Mouse (Mus musculus) gastrocnemius, postnatal 25 days (tissue): ENCODE data around the gene Gm43638. TPM values are rescaled to one million over a fixed set of nuclear protein-coding genes. Genes with fewer than 3 reads are reported as not detected.
"Not testable (repeated sequence)": the region's sequence is repeated elsewhere in the genome, so short reads cannot be mapped to it uniquely, and the experiment has no call there.

ENCODE experiments used
- DNase-seq: peaks from one replicate; pipeline ENCODE4 v3.0.0; 2022
- long read RNA-seq, 2 experiments: library from polyadenylated mRNA; stranded (forward); transcript quantifications; one replicate each; pipeline ENCODE4 v2.0.0; 2021
- total RNA-seq, 2 experiments: library from RNA; stranded (reverse); gene quantifications; 1 replicate in 1 of 2; 2 replicates in 1 of 2; pipeline ENCODE4 v1.2.3; 2021

Gm43638 gene
- total RNA-seq: not detected
- long read RNA-seq, experiment 1: 0 reads
- long read RNA-seq, experiment 2: 0 reads

DNA sequence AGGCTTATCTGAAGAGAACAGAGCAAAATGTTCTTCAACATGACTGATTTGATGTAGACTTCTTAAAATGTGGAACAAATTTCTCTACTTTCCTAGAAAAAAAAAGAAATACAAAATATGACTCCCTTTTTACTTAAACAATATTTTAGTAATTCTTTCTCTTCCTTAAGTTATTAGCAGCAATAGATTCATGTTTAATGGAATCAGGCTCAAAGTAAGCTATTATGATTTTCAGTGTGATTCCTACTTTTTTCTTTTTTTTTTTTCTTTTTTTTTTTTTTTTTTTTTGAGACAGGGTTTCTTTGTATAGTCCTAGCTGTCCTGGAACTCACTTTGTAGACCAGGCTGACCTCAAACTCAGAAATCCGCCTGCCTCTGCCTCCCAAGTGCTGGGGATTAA is at the start of gene Gm43638:
Gene Gm43638 (minus strand): TSS at position 101 of the 400 bp plus-strand sequence.
- DNase-seq: not testable (repeated sequence)

DNA sequence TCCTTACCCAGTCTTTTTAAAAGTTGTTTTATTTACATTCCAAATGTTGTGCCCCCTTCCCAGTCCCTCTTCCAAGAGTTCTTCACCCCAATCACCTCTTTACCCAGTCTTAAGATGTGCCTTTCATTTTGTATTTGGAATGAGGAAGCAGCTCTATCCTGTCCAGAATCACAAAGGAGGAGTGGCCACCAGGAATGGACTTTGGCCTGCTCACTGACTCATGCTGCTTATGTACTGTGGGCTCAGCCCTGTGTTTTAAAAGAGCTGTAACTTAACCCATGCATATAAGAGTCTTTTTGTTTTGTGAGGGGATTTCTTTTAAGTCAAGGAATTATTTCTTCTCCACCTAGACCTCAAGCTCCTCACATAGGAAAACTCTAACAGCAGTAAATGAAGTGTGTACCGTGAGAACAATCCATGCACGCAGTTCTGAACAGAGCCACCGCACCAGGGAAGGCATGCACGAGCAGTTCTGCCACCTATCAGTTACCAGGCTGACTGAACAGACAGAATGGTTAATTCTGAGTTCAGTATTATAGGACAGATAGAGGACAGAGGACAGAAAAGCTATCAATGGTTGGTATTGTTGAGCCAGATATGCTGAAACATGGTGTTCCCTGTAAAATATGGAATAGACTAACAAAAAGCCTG is 49.5 kb upstream of the Gm43638 start:
- no peak for DNase-seq

- DNase-seq: no peak
Observed at GRCm38 (mm10) chr5:87532288-87532687, 45.7 kb upstream of the Gm43638 start.

DNA sequence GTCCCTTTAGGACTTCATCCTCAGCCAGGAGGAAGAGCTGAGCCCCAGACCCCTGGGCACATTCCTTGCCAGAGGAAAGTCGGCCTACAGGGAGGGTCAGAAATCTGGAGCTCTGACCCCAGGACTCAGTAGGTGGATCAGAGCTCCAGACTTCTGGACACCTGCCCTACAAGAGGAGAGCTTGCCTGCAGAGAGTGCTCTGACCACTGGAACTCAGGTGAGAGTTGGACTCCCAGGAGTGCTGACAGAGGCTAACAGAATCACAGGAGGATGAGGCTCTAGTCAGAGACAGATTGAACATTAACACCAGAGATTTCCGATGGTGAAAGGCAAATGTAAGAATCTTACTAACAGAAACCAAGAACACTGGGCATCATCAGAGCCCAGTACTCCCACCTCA is 37.0 kb upstream of the Gm43638 start:
- DNase-seq: not testable (repeated sequence)

- DNase-seq: no peak
Observed at GRCm38 (mm10) chr5:87505776-87506458, 19.3 kb upstream of the Gm43638 start.

DNA sequence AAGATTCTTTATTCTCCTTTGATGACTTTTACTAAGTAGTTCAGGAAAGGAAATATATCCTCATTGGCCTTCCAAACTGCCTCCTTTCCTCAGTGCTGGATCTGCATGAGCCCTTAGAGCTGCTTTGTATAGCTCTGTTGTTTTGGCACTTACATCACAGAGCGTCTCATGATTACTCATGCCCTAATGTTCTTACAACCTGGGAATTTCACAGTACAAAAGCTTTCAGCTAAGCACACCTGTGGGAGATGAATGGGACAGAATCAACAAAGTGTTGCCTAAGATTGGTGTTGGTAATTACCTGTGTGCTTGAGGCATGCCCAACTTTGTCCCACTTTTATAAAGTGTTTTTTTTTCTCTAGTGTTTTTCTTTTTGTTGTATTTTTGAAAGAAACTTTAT is 16.1 kb upstream of the Gm43638 start:
- DNase-seq: no peak

- DNase-seq: no peak
Observed at GRCm38 (mm10) chr5:87499341-87499740, 12.7 kb upstream of the Gm43638 start.

DNA sequence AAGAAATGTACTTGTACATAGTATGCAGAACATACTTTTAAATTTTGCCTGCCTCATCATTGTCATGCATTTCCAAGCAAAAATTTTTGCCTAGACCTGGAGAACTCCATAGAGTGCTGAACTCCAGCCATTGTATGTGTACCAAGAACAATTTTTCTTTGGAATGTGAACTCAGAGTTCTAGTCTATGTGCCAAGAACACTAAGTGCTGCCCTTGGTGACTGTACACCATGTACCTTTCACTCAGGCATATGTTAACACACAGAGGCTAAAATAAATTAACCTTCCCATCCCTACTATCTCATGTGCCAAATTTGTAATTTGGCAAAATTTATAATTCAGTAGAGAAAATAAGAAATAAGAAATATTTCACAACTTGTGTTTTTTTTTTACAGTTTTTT is 12.3 kb upstream of the Gm43638 start:
- DNase-seq: no peak

DNA sequence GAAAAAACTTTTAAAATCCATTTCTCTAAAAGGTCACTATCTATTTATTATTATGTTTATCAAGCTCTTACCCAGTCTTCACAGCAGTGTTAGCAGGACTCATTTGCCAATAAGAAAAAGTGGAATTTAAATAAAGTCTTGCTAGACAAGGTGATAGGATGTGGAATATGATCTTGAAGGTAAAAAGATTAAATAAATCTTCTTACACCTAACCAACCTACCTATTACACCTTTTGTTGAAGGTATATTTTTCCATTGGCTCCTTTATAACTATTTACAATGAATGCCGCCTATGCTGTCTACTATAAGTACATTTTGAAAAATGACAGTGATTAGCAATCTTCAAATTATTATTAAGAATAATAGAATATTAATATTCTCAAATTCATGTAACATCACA is 4.2 kb upstream of the Gm43638 start, which contains the start of gene Ugt2a1:
Gene Ugt2a1 (minus strand): TSS at position 101 of the 400 bp plus-strand sequence.
- DNase-seq: no peak

DNA sequence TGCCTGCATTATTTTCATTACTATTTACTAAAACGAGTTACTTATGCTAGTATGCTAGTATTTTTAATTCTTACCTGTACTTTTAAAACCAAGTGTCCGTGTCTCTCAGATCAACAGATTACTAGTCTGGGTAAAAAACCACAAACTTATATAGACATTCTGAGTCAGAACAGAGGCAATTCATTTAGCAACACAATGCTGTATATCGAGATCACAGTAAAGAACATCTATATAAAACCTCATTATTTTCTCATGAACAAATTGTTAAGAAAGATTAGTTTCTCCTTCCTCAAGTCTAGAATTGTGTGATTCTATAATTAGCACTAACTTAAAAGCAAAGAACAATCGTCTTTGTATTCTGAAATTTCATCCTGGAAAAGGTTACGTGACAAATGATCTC is 4.4 kb downstream of the Gm43638 start, which contains the start of gene Ugt2a2:
Gene Ugt2a2 (minus strand): TSS at position 101 of the 400 bp plus-strand sequence.
- no peak for DNase-seq

- no peak for DNase-seq
Observed at GRCm38 (mm10) chr5:87458810-87459209, 27.8 kb downstream of the Gm43638 start.

DNA sequence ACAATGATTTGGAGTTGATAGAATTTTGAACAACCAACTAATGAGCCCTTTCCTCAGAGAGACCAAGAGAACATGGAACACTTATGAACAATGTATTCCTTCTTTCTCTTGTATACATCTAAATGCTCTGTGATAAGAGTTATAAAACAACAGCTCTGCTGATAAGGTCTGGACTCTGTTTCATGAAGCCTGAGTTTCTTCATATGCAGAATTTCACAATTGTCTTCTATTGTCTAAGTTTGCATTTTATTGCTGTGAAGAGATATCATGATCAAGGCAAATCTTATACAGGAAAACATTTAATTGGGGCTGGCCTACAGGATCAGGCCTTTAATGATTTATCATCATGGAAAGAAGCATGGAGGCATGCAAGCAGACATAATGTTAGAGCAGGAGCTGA is 28.9 kb downstream of the Gm43638 start:
- no peak for DNase-seq

GRCm38 (mm10) chr5:87456216-87456850 is 30.3 kb downstream of the Gm43638 start:
- no peak for DNase-seq

DNA sequence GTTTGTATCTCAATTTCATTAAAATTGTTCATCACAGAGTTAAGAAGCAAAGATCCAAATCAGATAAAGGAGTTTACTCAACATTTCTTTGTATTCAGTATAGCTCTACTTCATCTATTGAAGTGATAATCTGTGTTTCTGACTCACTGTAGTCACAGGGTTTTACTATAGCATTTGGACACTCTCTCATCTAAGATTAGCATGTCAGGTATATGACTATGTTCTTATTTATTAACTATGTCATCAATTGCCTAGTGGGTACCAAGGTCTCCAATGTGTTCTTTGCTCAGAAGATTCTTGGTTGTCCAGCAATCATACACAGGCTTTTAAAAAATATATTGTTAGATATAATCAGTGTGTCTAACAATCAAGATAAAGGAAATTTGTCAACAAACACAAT is 31.1 kb downstream of the Gm43638 start:
- DNase-seq: no peak

- not testable (repeated sequence) for DNase-seq
Observed at GRCm38 (mm10) chr5:87452514-87452913, 34.1 kb downstream of the Gm43638 start.

GRCm38 (mm10) chr5:87436264-87436663 is 50.3 kb downstream of the Gm43638 start:
- DNase-seq: no peak

DNA sequence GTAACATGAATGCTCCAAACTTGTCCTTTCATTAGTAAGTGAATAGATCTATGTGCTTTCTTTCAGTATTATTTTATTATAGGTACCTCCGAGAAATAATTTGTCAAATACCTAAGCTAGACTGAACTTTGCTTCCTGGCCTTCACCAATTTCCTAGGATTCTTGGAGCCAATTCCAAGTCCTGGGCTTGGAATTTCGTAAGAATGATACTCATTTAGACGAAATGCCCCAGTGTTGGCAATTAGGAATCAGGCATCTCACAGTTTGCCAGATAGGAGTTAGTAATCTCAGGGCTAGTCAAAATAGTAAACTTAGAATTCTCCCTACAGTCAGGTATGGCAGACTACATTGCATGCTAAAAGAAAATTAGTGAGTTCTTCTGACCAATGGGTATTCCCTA is 60.9 kb downstream of the Gm43638 start:
- no peak for DNase-seq

DNA sequence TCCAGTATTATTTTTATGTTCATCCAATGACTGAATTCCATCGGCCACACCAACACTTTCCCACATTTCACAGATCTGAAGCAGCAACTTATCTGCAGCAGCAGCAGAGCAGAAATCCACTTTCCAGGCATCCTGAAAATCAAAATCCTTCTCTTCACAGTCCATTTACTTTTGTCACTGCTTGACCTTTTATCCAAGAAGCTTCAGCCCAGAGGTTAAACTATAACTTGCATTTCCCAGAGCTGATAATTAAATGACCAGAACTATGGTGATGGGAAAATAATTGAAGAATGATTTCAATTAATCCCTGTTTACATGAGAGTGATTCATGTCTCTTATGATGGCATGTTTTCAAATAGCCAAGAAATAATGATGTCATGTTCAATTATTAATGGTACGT is 62.6 kb downstream of the Gm43638 start, which contains the start of gene Ugt2b38:
Gene Ugt2b38 (minus strand): TSS at position 163 of the 400 bp plus-strand sequence.
- not testable (repeated sequence) for DNase-seq

Other genes starting within 250 kb of the Gm43638 start
- not detected for gene Ugt2b37, start 232.0 kb downstream of the Gm43638 start, total RNA-seq
- not detected for gene Ugt2a3, start 149.6 kb downstream of the Gm43638 start, total RNA-seq
- not detected for gene Ugt2b38, start 62.6 kb downstream of the Gm43638 start, total RNA-seq
- gene Ugt2a2, start 4.5 kb downstream of the Gm43638 start, total RNA-seq: not detected
- gene Ugt2a1, start 4.1 kb upstream of the Gm43638 start, total RNA-seq: not detected
- gene Sult1b1, start 51.4 kb upstream of the Gm43638 start, total RNA-seq: not detected
- not detected for gene Sult1d1, start 82.2 kb upstream of the Gm43638 start, total RNA-seq
- gene Sult1e1, start 104.8 kb upstream of the Gm43638 start, total RNA-seq: not detected
- gene Csn1s1, start 179.4 kb upstream of the Gm43638 start, total RNA-seq: not detected
- not detected for gene Csn2, start 212.8 kb upstream of the Gm43638 start, total RNA-seq